Mouse (Mus musculus) ES-E14 (cell line): ENCODE measurements at regions not wholly inside any gene's neighbourhood (a gene's known extent, or its start where the extent isn't known, plus 50 kb on each side); places are given as distances from the start of the nearest gene placed in this dataset.

Experiments used
- DNase-seq: peaks from one replicate; pipeline ENCODE4 v3.0.0-alpha.2; 2013; ENCODE audit warnings: low read depth, low spot score
- H3K27ac ChIP-seq: 2 replicates; pipeline ENCODE4 v1.5.1; 2012; ENCODE audit warnings: low read depth, mild to moderate bottlenecking, low read length, moderate library complexity, mixed read lengths; ENCODE audit not compliant: poor library complexity, insufficient read depth, severe bottlenecking
- H3K36me3 ChIP-seq: 2 replicates; pipeline ENCODE4 v1.6.1; 2012; ENCODE audit warnings: mild to moderate bottlenecking, low read length, moderate library complexity, mixed read lengths; ENCODE audit not compliant: control insufficient read depth, poor library complexity, insufficient read depth, severe bottlenecking
- H3K4me1 ChIP-seq, 2 experiments: fragments of 150-350 bp in 1 of 2; sonication (generic) in 1 of 2; 2 replicates each; pipeline ENCODE4 v1.6.1; 2012; ENCODE audit warnings: low read length in 2 of 2, mild to moderate bottlenecking in 1 of 2, mixed read lengths in 1 of 2; ENCODE audit not compliant: control insufficient read depth in 2 of 2, insufficient read depth in 2 of 2, poor library complexity in 1 of 2
- H3K4me3 ChIP-seq, 2 experiments: fragments of 150-350 bp in 1 of 2; sonication (generic) in 1 of 2; 2 replicates each; pipeline ENCODE4 v1.5.1; 2012; ENCODE audit warnings: low read length in 2 of 2, low read depth in 1 of 2, mild to moderate bottlenecking in 1 of 2, mixed read lengths in 1 of 2; ENCODE audit not compliant: insufficient read depth in 1 of 2, poor library complexity in 1 of 2, severe bottlenecking in 1 of 2
- H3K9ac ChIP-seq: 2 replicates; pipeline ENCODE4 v1.6.1; 2012; ENCODE audit warnings: low read depth, mild to moderate bottlenecking, low read length, mixed read lengths; ENCODE audit not compliant: poor library complexity, insufficient read depth, severe bottlenecking
- H3K9me3 ChIP-seq: fragments of 150-350 bp; sonication (generic); 2 replicates; pipeline ENCODE4 v1.6.1; 2012; ENCODE audit warnings: low read depth, mild to moderate bottlenecking, low read length; ENCODE audit not compliant: control insufficient read depth, insufficient read depth
- CHD2 ChIP-seq: IDR thresholded peaks from 2 replicates; pipeline ENCODE4 v1.6.1; 2014; ENCODE audit warnings: mild to moderate bottlenecking, low read depth, low read length, inconsistent platforms
- HCFC1 ChIP-seq: IDR thresholded peaks from 2 replicates; pipeline ENCODE4 v1.6.1; 2012; ENCODE audit warnings: low read length, inconsistent platforms, borderline replicate concordance; ENCODE audit not compliant: insufficient read depth
- MAFK ChIP-seq: IDR thresholded peaks from 2 replicates; pipeline ENCODE4 v1.6.1; 2014; ENCODE audit warnings: mild to moderate bottlenecking, low read depth, low read length, inconsistent platforms; ENCODE audit not compliant: insufficient read depth
- ZC3H11A ChIP-seq: IDR thresholded peaks from 2 replicates; pipeline ENCODE4 v1.6.1; 2012; ENCODE audit warnings: low read depth, mild to moderate bottlenecking, inconsistent platforms, low read length, borderline replicate concordance
- ZNF384 ChIP-seq: IDR thresholded peaks from 2 replicates; pipeline ENCODE4 v1.6.1; 2012; ENCODE audit warnings: low read depth, low read length, inconsistent platforms
- in situ Hi-C, 2 experiments: fragments of 600-800 bp; cut with MboI; formaldehyde crosslinking; loops; one replicate each; pipeline ENCODE4 v1.15.1; 2025; ENCODE audit warnings: low sequenced_read_pairs in 2 of 2, inconsistent platforms in 1 of 2; ENCODE audit not compliant: unreplicated experiment in 2 of 2

DNA sequence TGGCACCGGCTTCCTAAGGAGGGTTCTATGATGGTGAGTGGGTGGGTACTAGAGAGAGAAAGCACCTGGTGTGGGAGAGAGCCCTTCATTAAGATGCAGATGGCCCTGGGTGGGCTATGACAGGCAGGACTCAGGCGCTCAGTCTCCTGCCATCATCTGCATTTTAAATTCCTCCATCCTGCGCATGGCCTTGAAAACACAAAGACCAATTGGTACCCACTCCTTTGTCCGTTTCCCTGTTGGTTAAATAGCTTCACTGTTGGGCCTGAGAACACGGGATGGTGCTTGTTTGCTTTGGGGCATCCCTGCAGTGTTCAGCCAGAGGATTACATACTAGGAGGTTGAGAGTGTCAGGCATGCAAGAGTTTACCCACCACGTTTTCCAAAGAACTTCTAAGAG lies 314.9 kb downstream of the Gm11011 start:
- Histone ChIP-seq H3K4me1 (peaks cover 0 to 10% of the 10 kb centered on the region in 2 experiments; a peak in 2 of 4 replicates), H3K36me3 (no peaks in the 10 kb centered on the region), H3K27ac (no peak overlapping the region), H3K9me3 (0 out of 2 replicates have a peak, but pooled peaks cover 2% of the 10 kb centered on the region), H3K4me3 (no peak overlapping the region), H3K9ac (no peak overlapping the region)
- DNase-seq: no peak
- in situ Hi-C loops: no loop called here
- TF ChIP-seq CHD2: no peak
- no peak for TF ChIP-seq ZC3H11A
- no peak for TF ChIP-seq HCFC1
- TF ChIP-seq MAFK: no peak
- no peak for TF ChIP-seq ZNF384

DNA sequence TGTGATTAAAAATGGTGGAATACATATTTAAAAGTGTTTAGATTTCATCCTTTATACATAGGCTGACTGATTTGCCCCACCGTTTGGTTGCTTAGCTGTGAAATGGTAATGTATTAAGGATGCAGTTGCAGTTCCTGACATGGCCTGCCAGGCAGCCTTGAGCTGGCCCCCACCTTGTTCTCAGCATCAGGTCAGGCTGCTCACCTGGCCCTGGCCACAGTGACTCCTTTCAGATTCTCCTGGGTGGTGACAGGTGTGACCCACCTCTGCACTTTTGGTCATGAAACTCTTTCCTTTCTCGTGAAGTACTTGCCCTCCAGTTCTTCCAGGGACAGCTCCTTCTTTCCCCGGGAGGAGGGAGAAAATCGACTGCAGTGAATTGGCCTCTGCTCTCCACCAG lies 315.5 kb downstream of the Gm11011 start:
- TF ChIP-seq HCFC1 (no peak), CHD2 (no peak), ZNF384 (no peak), MAFK (no peak), ZC3H11A (no peak)
- Histone ChIP-seq H3K4me1 (peaks cover 0 to 10% of the 10 kb centered on the region in 2 experiments; a peak in 2 of 4 replicates), H3K4me3 (no peak overlapping the region), H3K36me3 (no peaks in the 10 kb centered on the region), H3K9ac (no peak overlapping the region), H3K27ac (no peak overlapping the region), H3K9me3 (0 out of 2 replicates have a peak, but pooled peaks cover 2% of the 10 kb centered on the region)
- DNase-seq: no peak
- in situ Hi-C loops: no loop called here

DNA sequence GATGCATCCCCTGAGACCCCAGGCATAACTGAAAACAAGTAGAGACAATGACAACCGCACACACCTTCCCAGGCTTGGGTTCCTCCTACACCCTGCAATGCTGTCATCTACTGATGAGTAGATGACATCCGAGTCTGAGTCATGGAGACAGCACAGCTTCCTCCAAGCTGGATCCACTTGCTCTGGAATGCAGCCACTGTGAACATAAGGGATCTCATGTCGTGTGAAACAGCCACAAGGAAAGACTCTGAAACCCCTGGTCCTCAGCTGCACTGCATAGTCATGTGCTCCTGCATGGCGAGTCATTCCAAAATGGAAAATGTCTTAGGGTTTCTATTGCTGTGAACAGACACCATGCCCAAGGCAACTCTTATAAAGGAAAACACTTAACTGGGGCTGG lies 305.2 kb upstream of the Zfp64 start:
- TF ChIP-seq ZNF384 (no peak), HCFC1 (no peak)
- no peaks in the 10 kb centered on the region for H3K4me1 ChIP-seq
- no peak overlapping the region for H3K9ac ChIP-seq
- H3K27ac ChIP-seq: no peak overlapping the region
- no peak for DNase-seq
- no peaks in the 10 kb centered on the region for H3K36me3 ChIP-seq
- no peak overlapping the region for H3K4me3 ChIP-seq
- H3K9me3 ChIP-seq: no peaks in the 10 kb centered on the region
- in situ Hi-C loops: no loop called here

DNA sequence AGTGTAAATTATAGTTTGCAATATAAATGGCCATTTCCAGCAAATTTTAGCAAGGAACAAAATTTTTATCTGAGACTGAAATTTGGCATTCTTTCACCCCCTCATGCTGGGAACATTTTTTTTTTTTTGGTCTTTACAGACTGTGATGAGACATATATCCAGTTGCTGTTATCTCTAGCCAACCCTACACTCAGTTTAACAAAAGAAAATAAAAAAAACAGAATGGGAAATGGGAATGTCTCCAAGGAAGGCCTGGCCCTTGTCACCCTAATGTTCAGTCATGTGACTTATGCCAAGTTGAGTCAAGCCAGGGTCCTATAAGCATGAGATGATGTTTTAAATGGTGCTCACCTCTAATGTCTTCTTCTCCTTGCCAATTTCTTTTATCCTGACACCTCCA lies 289.2 kb upstream of the Zfp64 start:
- Histone ChIP-seq H3K4me1 (no peaks in the 10 kb centered on the region), H3K9me3 (no peaks in the 10 kb centered on the region), H3K27ac (no peak overlapping the region), H3K4me3 (no peak overlapping the region), H3K9ac (no peak overlapping the region), H3K36me3 (no peaks in the 10 kb centered on the region)
- in situ Hi-C loops: no loop called here
- TF ChIP-seq MAFK (no peak), ZNF384 (no peak), HCFC1 (no peak), ZC3H11A (no peak), CHD2 (no peak)
- no peak for DNase-seq

DNA sequence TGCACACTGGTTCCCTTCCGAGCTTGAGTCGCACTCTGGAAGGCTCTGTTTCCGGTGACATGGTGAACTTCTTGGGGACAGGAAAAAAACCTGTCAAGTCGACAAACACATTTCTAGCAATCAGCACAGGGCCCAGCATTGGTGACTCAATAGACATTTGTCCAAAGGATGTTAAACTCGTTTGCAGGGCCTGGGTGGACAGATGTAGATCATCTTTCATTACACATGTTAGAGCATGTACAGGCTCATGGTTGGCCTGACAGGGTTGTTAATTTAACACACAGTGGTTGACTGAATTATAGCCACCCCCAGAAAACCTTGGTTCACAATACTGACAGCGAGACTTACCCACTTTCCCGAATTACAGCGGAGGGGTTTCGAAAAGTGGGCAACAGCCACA lies 288.6 kb upstream of the Zfp64 start:
- TF ChIP-seq MAFK: no peak
- TF ChIP-seq ZC3H11A: no peak
- no peak for TF ChIP-seq ZNF384
- no peak for TF ChIP-seq CHD2
- TF ChIP-seq HCFC1: no peak
- no peaks in the 10 kb centered on the region for H3K36me3 ChIP-seq
- no peak overlapping the region for H3K27ac ChIP-seq
- DNase-seq: no peak
- H3K4me1 ChIP-seq: no peaks in the 10 kb centered on the region
- H3K9me3 ChIP-seq: no peaks in the 10 kb centered on the region
- no peak overlapping the region for H3K4me3 ChIP-seq
- in situ Hi-C loops: no loop called here
- no peak overlapping the region for H3K9ac ChIP-seq
